Mouse (Mus musculus): Measurements from ENCODE around the gene Erbb2. TPM values are rescaled to one million over a fixed set of nuclear protein-coding genes. Genes with fewer than 3 reads are reported as not detected.

Erbb2 gene
- polyA plus RNA-seq, 1 experiment = 105 TPM

DNA sequence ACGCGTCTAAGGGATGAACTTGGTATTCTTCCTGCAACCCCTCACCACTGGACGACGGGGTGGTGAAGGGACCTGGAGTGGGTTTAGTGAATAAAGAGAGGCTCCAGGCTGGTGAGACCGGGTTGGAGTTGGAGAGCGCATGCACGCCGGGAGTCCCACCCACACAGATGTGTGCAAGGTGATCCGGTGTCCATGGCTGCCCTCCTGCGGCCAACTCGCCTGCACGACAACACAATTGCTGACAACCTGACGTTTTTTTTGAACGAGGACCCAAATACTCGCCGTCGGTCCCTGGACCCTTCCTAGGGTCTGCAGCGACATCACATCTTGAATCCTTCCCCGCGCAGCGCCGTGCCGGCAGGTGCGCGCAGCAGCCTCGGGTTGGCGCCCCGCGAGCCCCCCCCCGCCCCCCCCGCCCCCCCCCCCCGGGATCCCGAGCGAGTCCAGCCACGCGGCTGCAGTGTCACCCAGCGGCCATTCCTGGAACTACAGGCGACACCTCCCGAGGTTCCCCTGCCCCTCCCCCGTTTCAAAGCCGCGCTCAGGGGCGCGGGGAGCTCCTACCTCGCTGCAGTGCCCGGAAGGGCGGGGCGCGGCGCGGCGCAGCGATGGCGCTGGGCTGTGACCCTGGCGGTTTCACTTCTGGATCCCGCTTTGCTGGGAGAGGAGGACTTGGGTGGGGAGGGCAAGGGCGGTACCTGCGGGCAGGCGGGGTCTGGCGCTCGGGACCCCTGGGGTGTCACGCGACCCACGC is 45.3 kb downstream of the Erbb2 start:
- TF ChIP-seq POLR2A (IDR thresholded peaks at IDR 0.05; ENCODE audit: low read depth, low read length) (no peak; the same call in 1 of the 2 replicates), CTCF (IDR thresholded peaks at IDR 0.05; ENCODE audit: extremely low read depth, insufficient read length, insufficient replicate concordance, low read depth, low read length) (peak; percentile 60)
- H3K4me3 ChIP-seq (ENCODE audit: low read depth, low read length) = peak overlapping the region; percentile 92
- no peaks in the 10 kb centered on the region for H3K27me3 ChIP-seq (ENCODE audit: control insufficient read depth, insufficient read depth, low read length)
- H3K27ac ChIP-seq (ENCODE audit: insufficient read depth, low read depth, low read length) = peak overlapping the region; percentile 45; the same call in 1 of the 2 replicates
- WGBS = 1% methylated on average over 62 of the region's 64 CpGs
- H3K36me3 ChIP-seq (ENCODE audit: control insufficient read depth, insufficient read depth, low read length) = peaks cover 33% of the 10 kb centered on the region
- peaks cover 8% of the 10 kb centered on the region for H3K4me1 ChIP-seq (ENCODE audit: control insufficient read depth, insufficient read depth, insufficient read length, low read length)

- Histone ChIP-seq H3K36me3 (ENCODE audit: control insufficient read depth, insufficient read depth, low read length) (peaks cover 26% of the 10 kb centered on the region), H3K4me3 (ENCODE audit: low read depth, low read length) (peak overlapping the region; percentile 92), H3K27me3 (ENCODE audit: control insufficient read depth, insufficient read depth, low read length) (no peaks in the 10 kb centered on the region), H3K4me1 (ENCODE audit: control insufficient read depth, insufficient read depth, insufficient read length, low read length) (peaks cover 8% of the 10 kb centered on the region), H3K27ac (ENCODE audit: insufficient read depth, low read depth, low read length) (peak overlapping the region; percentile 30)
- 4% methylated on average over 30 of the region's 30 CpGs for WGBS
- TF ChIP-seq POLR2A (IDR thresholded peaks at IDR 0.05; ENCODE audit: low read depth, low read length) (no peak), CTCF (IDR thresholded peaks at IDR 0.05; ENCODE audit: extremely low read depth, insufficient read length, insufficient replicate concordance, low read depth, low read length) (no peak)
These were observed 46.1 kb downstream of the Erbb2 start for GRCm38 (mm10) chr11:98458121-98458990.

DNA sequence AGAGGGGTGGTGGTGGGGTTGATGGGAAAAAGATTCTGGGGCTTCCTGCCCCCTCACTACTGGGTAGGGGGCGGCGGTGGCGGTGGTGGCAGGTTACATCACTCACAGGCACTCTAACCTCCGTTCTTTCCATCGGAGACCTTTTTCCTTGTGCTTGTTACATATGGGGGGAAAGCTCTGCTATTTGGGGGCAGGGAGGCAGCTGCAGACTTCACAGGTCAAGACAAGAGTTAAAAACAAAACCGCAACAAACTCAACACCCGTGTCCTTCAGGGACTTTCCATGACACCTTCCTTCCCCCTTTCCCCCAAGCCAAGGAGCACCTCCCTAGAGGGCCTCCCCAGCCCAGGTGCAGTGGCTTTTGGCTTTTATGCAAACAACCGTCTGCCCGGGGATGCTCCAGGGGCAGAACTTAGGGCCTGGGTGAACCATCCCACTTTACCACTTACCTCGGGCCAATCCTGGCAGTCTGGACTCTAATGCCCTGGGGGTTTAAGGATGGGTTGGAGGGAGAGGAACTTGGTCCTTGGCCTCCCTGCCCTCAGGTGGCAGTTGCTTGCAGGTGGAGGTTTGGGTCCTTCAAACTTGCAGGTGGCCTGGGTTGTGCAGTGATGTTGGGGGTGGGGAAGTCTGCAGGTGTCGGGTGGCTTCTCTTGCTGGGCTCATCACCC is 46.9 kb downstream of the Erbb2 start:
- Histone ChIP-seq H3K4me1 (ENCODE audit: control insufficient read depth, insufficient read depth, insufficient read length, low read length) (peaks cover 8% of the 10 kb centered on the region), H3K27ac (ENCODE audit: insufficient read depth, low read depth, low read length) (peak overlapping the region; percentile 63), H3K4me3 (ENCODE audit: low read depth, low read length) (0 out of 2 replicates have a peak overlapping the region, but pooled peaks have one; percentile 2), H3K36me3 (ENCODE audit: control insufficient read depth, insufficient read depth, low read length) (peaks cover 17% of the 10 kb centered on the region), H3K27me3 (ENCODE audit: control insufficient read depth, insufficient read depth, low read length) (no peaks in the 10 kb centered on the region)
- WGBS = 29% methylated on average over 11 of the region's 11 CpGs
- TF ChIP-seq POLR2A (IDR thresholded peaks at IDR 0.05; ENCODE audit: low read depth, low read length) (no peak), CTCF (IDR thresholded peaks at IDR 0.05; ENCODE audit: extremely low read depth, insufficient read length, insufficient replicate concordance, low read depth, low read length) (no peak)

DNA sequence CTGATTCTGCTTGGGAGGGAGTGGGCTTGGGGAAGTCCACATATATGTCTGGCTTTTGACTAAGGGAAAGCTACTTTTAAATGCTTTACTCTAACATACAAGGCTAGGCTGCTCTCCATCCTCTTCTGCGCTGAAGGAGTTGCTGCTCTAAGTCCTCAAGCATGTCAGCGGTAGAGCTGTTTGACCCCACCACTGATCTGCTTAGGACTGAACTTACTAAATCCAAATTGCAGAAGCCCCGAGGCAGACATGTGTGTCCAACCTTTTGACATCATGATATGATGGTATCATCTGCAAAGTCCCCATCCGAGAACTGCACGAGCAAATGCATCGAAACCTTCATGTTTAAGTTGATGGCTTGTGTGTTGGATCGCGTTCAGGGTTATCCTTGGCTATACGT is 47.6 kb downstream of the Erbb2 start:
- 84% methylated on average over 9 of the region's 9 CpGs for WGBS
- Histone ChIP-seq H3K27me3 (ENCODE audit: control insufficient read depth, insufficient read depth, low read length) (no peaks in the 10 kb centered on the region), H3K27ac (ENCODE audit: insufficient read depth, low read depth, low read length) (peak overlapping the region; percentile 63; the same call in 1 of the 2 replicates), H3K4me1 (ENCODE audit: control insufficient read depth, insufficient read depth, insufficient read length, low read length) (peaks cover 8% of the 10 kb centered on the region), H3K4me3 (ENCODE audit: low read depth, low read length) (no peak overlapping the region), H3K36me3 (ENCODE audit: control insufficient read depth, insufficient read depth, low read length) (peaks cover 11% of the 10 kb centered on the region)
- TF ChIP-seq CTCF (IDR thresholded peaks at IDR 0.05; ENCODE audit: extremely low read depth, insufficient read length, insufficient replicate concordance, low read depth, low read length) (no peak), POLR2A (IDR thresholded peaks at IDR 0.05; ENCODE audit: low read depth, low read length) (no peak)

GRCm38 (mm10) chr11:98461109-98461720 is 48.9 kb downstream of the Erbb2 start:
- TF ChIP-seq CTCF (IDR thresholded peaks at IDR 0.05; ENCODE audit: extremely low read depth, insufficient read length, insufficient replicate concordance, low read depth, low read length) = no peak
- TF ChIP-seq POLR2A (IDR thresholded peaks at IDR 0.05; ENCODE audit: low read depth, low read length) = no peak
- 0 out of 2 replicates have a peak overlapping the region, but pooled peaks have one; percentile 19 for H3K27ac ChIP-seq (ENCODE audit: insufficient read depth, low read depth, low read length)
- H3K36me3 ChIP-seq (ENCODE audit: control insufficient read depth, insufficient read depth, low read length) = no peaks in the 10 kb centered on the region
- H3K4me3 ChIP-seq (ENCODE audit: low read depth, low read length) = no peak overlapping the region
- no peaks in the 10 kb centered on the region for H3K27me3 ChIP-seq (ENCODE audit: control insufficient read depth, insufficient read depth, low read length)
- H3K4me1 ChIP-seq (ENCODE audit: control insufficient read depth, insufficient read depth, insufficient read length, low read length) = peaks cover 8% of the 10 kb centered on the region
- 36% methylated on average over 6 of the region's 6 CpGs for WGBS

GRCm38 (mm10) chr11:98462255-98462654 is 50.0 kb downstream of the Erbb2 start:
- H3K27me3 ChIP-seq (ENCODE audit: control insufficient read depth, insufficient read depth, low read length) = no peaks in the 10 kb centered on the region
- TF ChIP-seq CTCF (IDR thresholded peaks at IDR 0.05; ENCODE audit: extremely low read depth, insufficient read length, insufficient replicate concordance, low read depth, low read length) (no peak), POLR2A (IDR thresholded peaks at IDR 0.05; ENCODE audit: low read depth, low read length) (no peak)
- no peak overlapping the region for H3K4me3 ChIP-seq (ENCODE audit: low read depth, low read length)
- peaks cover 5% of the 10 kb centered on the region; the same call in 1 of the 2 replicates for H3K4me1 ChIP-seq (ENCODE audit: control insufficient read depth, insufficient read depth, insufficient read length, low read length)
- no peak overlapping the region for H3K27ac ChIP-seq (ENCODE audit: insufficient read depth, low read depth, low read length)
- 86% methylated on average over 6 of the region's 6 CpGs for WGBS
- no peaks in the 10 kb centered on the region for H3K36me3 ChIP-seq (ENCODE audit: control insufficient read depth, insufficient read depth, low read length)

Data from small intestine, adult 2 months (tissue).